Mouse (Mus musculus) limb, embryonic 11.5 days (tissue): ENCODE measurements around the gene Hk1. TPM values are rescaled to one million over a fixed set of nuclear protein-coding genes. Genes with fewer than 3 reads are reported as not detected.

Source experiments
- ATAC-seq: fragments of 200-750 bp; cut with Nextera tagmentation; 2 replicates; pipeline ENCODE4 v1.8.0; 2017; ENCODE audit warnings: low read depth; ENCODE audit not compliant: insufficient number of reproducible peaks, low FRiP score, low TSS enrichment
- DNase-seq: peaks from one replicate; pipeline ENCODE4 v3.0.0-alpha.2; 2015; ENCODE audit warnings: low spot score
- H3K27ac ChIP-seq: fragments of 300-500 bp; sonication (generic); replicated peaks from 2 replicates; pipeline ENCODE4 v1.5.1; 2014; ENCODE audit warnings: low read depth, mild to moderate bottlenecking, low read length
- H3K27me3 ChIP-seq: fragments of 300-500 bp; sonication (generic); 2 replicates; pipeline ENCODE4 v1.6.1; 2014; ENCODE audit warnings: mild to moderate bottlenecking, low read length, mixed read lengths; ENCODE audit not compliant: control insufficient read depth, insufficient read depth
- H3K36me3 ChIP-seq: fragments of 300-500 bp; sonication (generic); 2 replicates; pipeline ENCODE4 v1.6.1; 2014; ENCODE audit warnings: mild to moderate bottlenecking, low read length, moderate library complexity, mixed read lengths; ENCODE audit not compliant: control insufficient read depth, insufficient read depth
- H3K4me1 ChIP-seq: fragments of 300-500 bp; sonication (generic); 2 replicates; pipeline ENCODE4 v1.6.1; 2014; ENCODE audit warnings: low read length, mixed read lengths; ENCODE audit not compliant: control insufficient read depth, insufficient read depth
- H3K4me2 ChIP-seq: fragments of 300-500 bp; sonication (generic); 2 replicates; pipeline ENCODE4 v1.6.1; 2014; ENCODE audit warnings: low read depth, mild to moderate bottlenecking, moderate library complexity; ENCODE audit not compliant: severe bottlenecking
- H3K4me3 ChIP-seq: fragments of 300-500 bp; sonication (generic); 2 replicates; pipeline ENCODE4 v1.5.1; 2014; ENCODE audit warnings: low read depth, low read length
- H3K9ac ChIP-seq: fragments of 300-500 bp; sonication (generic); 2 replicates; pipeline ENCODE4 v1.6.1; 2014; ENCODE audit warnings: mild to moderate bottlenecking, low read length
- H3K9me3 ChIP-seq: fragments of 300-500 bp; sonication (generic); 2 replicates; pipeline ENCODE4 v1.6.1; 2016; ENCODE audit warnings: low read length; ENCODE audit not compliant: control insufficient read depth
- WGBS: fragments of 180-500 bp; shearing (Covaris S2); extraction: QIAGEN DNeasy Blood & Tissue Kit; methylation state at CpG from one replicate; pipeline ENCODE4 v1.1.7; 2014; 5-methylcytosine and 5-hydroxymethylcytosine counted together
- polyA plus RNA-seq: library from polyadenylated mRNA; unstranded; fragments of >200 nt; fragmentation: Nextera tagmentation; extraction: Ambion mirVana; gene quantifications from 2 replicates; pipeline ENCODE4 v1.2.1, GENCODE M21; 2014

The Hk1 gene
- polyA plus RNA-seq, 1 experiment from 2014 or later = 22.4 TPM

GRCm38 (mm10) chr10:62242358-62242757 is 137.3 kb downstream of the Hk1 start:
- WGBS = 79% methylated on average over 10 of the region's 10 CpGs
- Histone ChIP-seq H3K9ac (no peak overlapping the region), H3K27ac (no peak overlapping the region), H3K9me3 (no peaks in the 10 kb centered on the region), H3K4me2 (no peak overlapping the region), H3K27me3 (no peaks in the 10 kb centered on the region), H3K4me1 (no peaks in the 10 kb centered on the region), H3K4me3 (no peak overlapping the region), H3K36me3 (no peaks in the 10 kb centered on the region)
- ATAC-seq = no peak
- no peak for DNase-seq

- H3K9ac ChIP-seq = no peak overlapping the region
- no peaks in the 10 kb centered on the region for H3K27me3 ChIP-seq
- 63% methylated on average over 6 of the region's 6 CpGs for WGBS
- ATAC-seq = no peak
- no peak overlapping the region for H3K4me3 ChIP-seq
- DNase-seq = no peak
- no peak overlapping the region for H3K27ac ChIP-seq
- no peak overlapping the region for H3K4me2 ChIP-seq
- H3K36me3 ChIP-seq = no peaks in the 10 kb centered on the region
- no peaks in the 10 kb centered on the region for H3K4me1 ChIP-seq
- no peaks in the 10 kb centered on the region for H3K9me3 ChIP-seq
Measured at GRCm38 (mm10) chr10:62239270-62239669, 140.4 kb downstream of the Hk1 start.

GRCm38 (mm10) chr10:62238688-62239087 is 141.0 kb downstream of the Hk1 start:
- WGBS = 92% methylated on average over 3 of the region's 3 CpGs

DNA sequence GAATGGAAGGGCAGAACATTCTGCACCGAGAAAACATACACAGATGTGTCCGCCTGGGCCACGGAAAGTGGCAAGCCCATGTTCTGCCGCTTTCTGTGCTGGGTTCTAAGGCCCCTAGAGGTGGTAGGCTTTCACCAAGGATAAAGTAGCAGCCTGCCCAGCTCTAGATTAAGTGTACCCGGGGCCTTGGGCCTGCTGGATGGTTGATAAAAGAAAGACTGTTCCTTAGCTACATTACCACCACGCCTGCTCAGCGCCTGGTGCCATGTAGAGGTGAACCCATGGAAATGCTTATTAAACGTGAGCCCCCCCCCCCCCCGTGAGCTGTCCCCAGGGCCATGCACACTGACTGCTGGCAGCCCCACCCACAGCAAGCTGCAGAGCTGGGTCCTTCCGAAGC is 142.5 kb downstream of the Hk1 start:
- H3K4me2 ChIP-seq = no peak overlapping the region
- no peaks in the 10 kb centered on the region for H3K36me3 ChIP-seq
- no peak overlapping the region for H3K27ac ChIP-seq
- H3K4me1 ChIP-seq = no peaks in the 10 kb centered on the region
- WGBS = 89% methylated on average over 10 of the region's 10 CpGs
- no peak overlapping the region for H3K4me3 ChIP-seq
- H3K9ac ChIP-seq = no peak overlapping the region
- no peaks in the 10 kb centered on the region for H3K27me3 ChIP-seq
- H3K9me3 ChIP-seq = no peaks in the 10 kb centered on the region
- no peak for DNase-seq
- no peak for ATAC-seq

More at GRCm38 (mm10) chr10:62238688-62239087, 141.0 kb downstream of the Hk1 start:
- no peaks in the 10 kb centered on the region for H3K9me3 ChIP-seq
- no peaks in the 10 kb centered on the region for H3K36me3 ChIP-seq
- no peak overlapping the region for H3K9ac ChIP-seq
- H3K4me2 ChIP-seq = no peak overlapping the region
- no peaks in the 10 kb centered on the region for H3K27me3 ChIP-seq
- DNase-seq (no peak), ATAC-seq (no peak)
- H3K4me1 ChIP-seq = no peaks in the 10 kb centered on the region
- no peak overlapping the region for H3K27ac ChIP-seq
- H3K4me3 ChIP-seq = no peak overlapping the region

DNA sequence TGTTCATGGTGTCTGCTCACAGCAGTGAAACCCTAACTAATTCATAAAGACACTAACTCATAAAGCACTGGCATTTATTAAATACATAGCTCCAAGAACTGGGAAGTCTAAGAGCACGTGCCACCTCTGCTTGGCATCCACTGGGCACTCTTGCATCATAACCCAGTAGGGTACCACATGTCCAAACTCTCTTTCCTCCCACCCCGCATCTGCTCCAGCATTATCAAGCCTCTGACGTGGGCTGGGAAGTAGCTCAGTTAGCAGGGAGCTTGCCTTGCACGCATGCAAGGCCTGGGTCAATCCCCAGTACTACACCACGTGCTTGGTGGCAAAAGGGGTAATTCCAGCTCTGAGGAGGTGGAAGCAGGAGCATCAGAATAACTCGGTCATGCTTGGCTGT is 143.5 kb downstream of the Hk1 start:
- Histone ChIP-seq H3K27me3 (no peaks in the 10 kb centered on the region), H3K4me3 (no peak overlapping the region), H3K9me3 (no peaks in the 10 kb centered on the region), H3K4me2 (no peak overlapping the region), H3K4me1 (no peaks in the 10 kb centered on the region), H3K9ac (no peak overlapping the region), H3K36me3 (no peaks in the 10 kb centered on the region), H3K27ac (no peak overlapping the region)
- DNase-seq (no peak), ATAC-seq (no peak)
- 84% methylated on average over 6 of the region's 6 CpGs for WGBS

- no peak overlapping the region for H3K9ac ChIP-seq
- no peak overlapping the region for H3K27ac ChIP-seq
- no peak overlapping the region for H3K4me3 ChIP-seq
Measured at GRCm38 (mm10) chr10:62231811-62232210, 147.9 kb downstream of the Hk1 start.

DNA sequence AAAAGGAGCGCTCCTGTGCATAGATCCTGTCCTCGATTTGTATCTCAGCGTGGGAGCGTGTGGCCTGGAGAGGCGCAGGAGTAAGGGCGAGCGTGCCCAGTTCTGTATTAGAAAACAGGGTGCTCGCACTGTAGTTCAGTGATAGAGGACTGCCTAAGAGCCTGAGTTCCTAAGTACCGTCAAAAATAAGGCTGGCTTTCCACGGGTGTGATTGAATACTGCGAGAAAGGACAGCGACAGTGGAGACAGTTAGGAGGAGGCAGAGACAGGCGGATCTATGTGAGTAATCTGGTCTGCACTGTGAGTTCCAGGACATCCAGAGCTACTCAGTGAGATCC is 148.3 kb downstream of the Hk1 start:
- 0 out of 2 replicates have a peak, but pooled peaks cover 2% of the 10 kb centered on the region for H3K4me1 ChIP-seq
- H3K36me3 ChIP-seq = no peaks in the 10 kb centered on the region
- no peaks in the 10 kb centered on the region for H3K9me3 ChIP-seq
- DNase-seq (no peak), ATAC-seq (peak; percentile 45; the same call in 1 of the 2 replicates)
- H3K9ac ChIP-seq = 0 out of 2 replicates have a peak overlapping the region, but pooled peaks have one; percentile 12
- H3K4me3 ChIP-seq = peak overlapping the region; percentile 59
- no peaks in the 10 kb centered on the region for H3K27me3 ChIP-seq
- WGBS = 3% methylated on average over 13 of the region's 13 CpGs
- H3K4me2 ChIP-seq = peak overlapping the region; percentile 95
- H3K27ac ChIP-seq = no peak overlapping the region

More at GRCm38 (mm10) chr10:62231811-62232210, 147.9 kb downstream of the Hk1 start:
- Histone ChIP-seq H3K4me1 (0 out of 2 replicates have a peak, but pooled peaks cover 2% of the 10 kb centered on the region), H3K27me3 (no peaks in the 10 kb centered on the region), H3K9me3 (no peaks in the 10 kb centered on the region), H3K4me2 (no peak overlapping the region), H3K36me3 (no peaks in the 10 kb centered on the region)
- no peak for ATAC-seq
- 65% methylated on average over 3 of the region's 3 CpGs for WGBS
- DNase-seq = no peak

DNA sequence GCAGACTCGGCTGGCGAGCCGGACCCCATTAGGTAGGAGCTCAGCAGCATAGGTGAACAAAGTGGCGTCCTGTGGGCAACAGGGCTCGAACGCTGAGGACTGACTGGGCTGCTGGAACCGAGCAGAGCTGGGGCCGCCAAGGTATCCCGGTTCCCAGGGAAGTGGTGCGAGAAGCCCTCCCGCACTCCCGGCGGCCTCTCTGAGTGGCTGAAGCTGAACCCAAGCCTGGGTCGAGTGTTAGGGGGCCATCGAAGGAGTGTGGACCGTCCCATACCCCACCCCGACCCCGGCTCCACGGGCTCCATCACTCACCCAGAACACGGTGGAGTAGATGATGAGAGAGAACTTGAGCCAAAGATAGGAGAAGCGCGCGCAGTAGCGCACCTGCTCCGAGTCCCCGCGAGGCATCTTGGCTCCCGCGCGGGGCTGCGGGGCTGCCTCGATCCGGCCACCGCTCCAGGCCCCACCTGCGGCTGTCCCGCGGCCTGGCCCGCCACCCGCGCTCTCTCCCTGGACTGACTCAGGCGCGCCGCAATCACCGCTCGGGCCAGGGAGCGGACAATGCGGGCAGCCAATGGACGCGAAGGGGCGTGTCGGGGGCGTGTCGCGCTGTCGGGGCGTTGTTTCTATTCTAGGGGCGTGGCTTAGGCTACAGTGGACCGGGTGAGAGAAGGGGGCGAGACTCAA is 148.9 kb downstream of the Hk1 start, which contains the start of gene Tspan15:
Gene Tspan15 (minus strand): TSS at position 544 of the 687 bp plus-strand sequence.
- H3K9me3 ChIP-seq = no peaks in the 10 kb centered on the region
- H3K27me3 ChIP-seq = no peaks in the 10 kb centered on the region
- peak within 1 kb of the TSS; percentile 70 for H3K9ac ChIP-seq
- WGBS = under 1% methylated on average over 58 of the region's 59 CpGs
- 0 out of 2 replicates have a peak, but pooled peaks cover 5% of the 10 kb centered on the region for H3K4me1 ChIP-seq
- H3K27ac ChIP-seq = no peak within 1 kb of the TSS
- DNase-seq (peak; percentile 98), ATAC-seq (peak; percentile 92)
- H3K36me3 ChIP-seq = no peaks in the 10 kb centered on the region
- peak within 1 kb of the TSS; percentile 95 for H3K4me2 ChIP-seq
- peak within 1 kb of the TSS; percentile 59 for H3K4me3 ChIP-seq
